Mouse (Mus musculus): ENCODE data around the gene Acot2. TPM values are rescaled to one million over a fixed set of nuclear protein-coding genes. Genes with fewer than 3 reads are reported as not detected.
"Not testable (repeated sequence)": the region's sequence is repeated elsewhere in the genome, so short reads cannot be mapped to it uniquely, and the experiment has no call there.

Gene Acot2
- polyA plus RNA-seq, 1 experiment from 2014 or later = 19.1 TPM

DNA sequence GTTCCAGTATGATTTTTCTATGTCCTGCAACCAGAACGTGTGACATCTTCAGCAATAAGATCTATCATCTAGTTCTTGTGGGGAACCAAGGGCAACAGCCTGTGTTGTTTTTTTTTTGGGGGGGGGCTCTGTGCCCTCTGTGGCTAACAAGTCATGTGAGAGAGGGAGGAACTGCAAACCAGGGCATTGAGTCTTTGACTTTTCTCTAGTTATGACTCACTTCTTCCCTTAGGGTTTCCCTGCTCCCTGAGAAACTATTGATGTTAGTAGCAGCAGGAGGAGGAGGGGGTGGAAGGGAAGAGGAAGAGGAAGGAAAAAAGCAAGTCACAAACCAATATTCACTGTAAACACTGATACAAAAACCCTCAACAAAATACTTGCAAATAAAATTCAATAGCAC is 16.2 kb downstream of the Acot2 start:
- Histone ChIP-seq H3K4me1 (peaks cover 3% of the 10 kb centered on the region), H3K27ac (replicated peaks) (no peak overlapping the region), H3K27me3 (replicated peaks; ENCODE audit: low read depth, poor library complexity, severe bottlenecking) (0 out of 2 replicates have a peak, but pooled peaks cover 5% of the 10 kb centered on the region), H3K36me3 (replicated peaks) (no peaks in the 10 kb centered on the region), H3K9me3 (peaks cover 7% of the 10 kb centered on the region; the same call in 1 of the 2 replicates), H3K4me3 (no peak overlapping the region)
- no peak for DNase-seq (ENCODE audit: low spot score)
- WGBS = 86% methylated on average over 1 of the region's 1 CpGs

DNA sequence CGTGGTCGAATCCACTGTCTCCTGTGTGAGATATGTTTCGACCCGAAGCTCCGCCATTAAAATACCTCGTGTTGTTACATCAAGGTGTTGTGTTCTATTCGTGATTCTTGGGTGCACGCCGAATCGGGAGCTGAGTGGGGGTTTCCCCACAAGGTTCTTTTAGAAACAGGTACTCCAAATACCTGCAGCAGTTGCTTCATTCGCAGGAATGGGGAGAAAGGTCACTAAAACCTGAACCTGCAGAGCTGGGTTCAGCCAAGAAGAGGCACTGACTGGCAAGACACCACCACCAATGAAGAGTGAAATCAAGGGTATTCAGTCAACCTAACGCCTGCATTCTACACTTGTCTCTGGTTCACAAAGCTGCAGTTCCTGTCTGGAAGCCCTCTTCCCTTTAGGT is 20.6 kb downstream of the Acot2 start:
- no peaks in the 10 kb centered on the region for H3K36me3 ChIP-seq (replicated peaks)
- DNase-seq (ENCODE audit: low spot score) = no peak
- 0 out of 2 replicates have a peak, but pooled peaks cover 6% of the 10 kb centered on the region for H3K27me3 ChIP-seq (replicated peaks; ENCODE audit: low read depth, poor library complexity, severe bottlenecking)
- peak overlapping the region; percentile 81 for H3K27ac ChIP-seq (replicated peaks)
- H3K4me3 ChIP-seq = no peak overlapping the region
- WGBS = 90% methylated on average over 12 of the region's 12 CpGs
- H3K9me3 ChIP-seq = no peaks in the 10 kb centered on the region
- peaks cover 19% of the 10 kb centered on the region for H3K4me1 ChIP-seq

GRCm38 (mm10) chr12:84008729-84009128 is 21.1 kb downstream of the Acot2 start:
- DNase-seq (ENCODE audit: low spot score) = no peak
- WGBS = 68% methylated on average over 8 of the region's 8 CpGs
- peak overlapping the region; percentile 58 for H3K4me3 ChIP-seq
- H3K4me1 ChIP-seq = peaks cover 19% of the 10 kb centered on the region
- peak overlapping the region; percentile 81 for H3K27ac ChIP-seq (replicated peaks)
- no peaks in the 10 kb centered on the region for H3K36me3 ChIP-seq (replicated peaks)
- H3K27me3 ChIP-seq (replicated peaks; ENCODE audit: low read depth, poor library complexity, severe bottlenecking) = 0 out of 2 replicates have a peak, but pooled peaks cover 6% of the 10 kb centered on the region
- no peaks in the 10 kb centered on the region for H3K9me3 ChIP-seq

GRCm38 (mm10) chr12:84009171-84009965 is 21.7 kb downstream of the Acot2 start, which contains the start of gene Acot1:
Gene Acot1, plus strand, starts transcription at chr12:84009490.
- peaks cover 19% of the 10 kb centered on the region for H3K4me1 ChIP-seq
- peak within 1 kb of the TSS; percentile 81 for H3K27ac ChIP-seq (replicated peaks)
- 1% methylated on average over 70 of the region's 70 CpGs for WGBS
- H3K27me3 ChIP-seq (replicated peaks; ENCODE audit: low read depth, poor library complexity, severe bottlenecking); H3K9me3 ChIP-seq; H3K36me3 ChIP-seq (replicated peaks): not testable (repeated sequence)
- H3K4me3 ChIP-seq = peak within 1 kb of the TSS; percentile 58
- peak; percentile 82 for DNase-seq (ENCODE audit: low spot score)

DNA sequence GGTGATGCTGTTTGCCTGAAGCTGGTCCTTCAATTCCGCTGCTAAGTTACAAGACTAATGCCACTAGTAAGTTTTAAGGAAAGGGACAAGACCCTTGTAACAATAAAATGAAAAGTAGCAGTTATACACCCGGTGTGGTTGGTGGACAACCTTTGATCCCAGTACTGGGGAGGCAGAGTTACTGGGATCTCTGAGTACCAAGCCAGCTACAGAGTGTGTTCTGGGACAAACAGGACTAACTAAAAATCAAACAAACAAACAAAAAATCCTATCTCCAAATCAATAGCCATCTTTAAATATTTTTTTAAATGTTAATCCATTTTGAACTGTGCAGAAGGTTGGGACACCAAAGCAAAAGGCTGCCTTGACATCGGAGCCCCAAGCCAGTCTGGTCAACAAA is 22.5 kb downstream of the Acot2 start:
- H3K27me3 ChIP-seq (replicated peaks; ENCODE audit: low read depth, poor library complexity, severe bottlenecking) = 0 out of 2 replicates have a peak, but pooled peaks cover 6% of the 10 kb centered on the region
- no peak overlapping the region for H3K27ac ChIP-seq (replicated peaks)
- H3K9me3 ChIP-seq = no peaks in the 10 kb centered on the region
- WGBS = 85% methylated on average over 3 of the region's 3 CpGs
- no peak for DNase-seq (ENCODE audit: low spot score)
- peaks cover 19% of the 10 kb centered on the region for H3K4me1 ChIP-seq
- peaks cover 2% of the 10 kb centered on the region for H3K36me3 ChIP-seq (replicated peaks)
- peak overlapping the region; percentile 58 for H3K4me3 ChIP-seq

- Histone ChIP-seq H3K27me3 (replicated peaks; ENCODE audit: low read depth, poor library complexity, severe bottlenecking) (0 out of 2 replicates have a peak, but pooled peaks cover 6% of the 10 kb centered on the region), H3K9me3 (no peaks in the 10 kb centered on the region), H3K27ac (replicated peaks) (no peak overlapping the region), H3K4me3 (peak overlapping the region; percentile 22; the same call in 1 of the 2 replicates), H3K4me1 (peaks cover 19% of the 10 kb centered on the region), H3K36me3 (replicated peaks) (peaks cover 9% of the 10 kb centered on the region)
- DNase-seq (ENCODE audit: low spot score) = peak; percentile 43
- 58% methylated on average over 12 of the region's 12 CpGs for WGBS
These were observed 23.8 kb downstream of the Acot2 start for GRCm38 (mm10) chr12:84011251-84012040.

DNA sequence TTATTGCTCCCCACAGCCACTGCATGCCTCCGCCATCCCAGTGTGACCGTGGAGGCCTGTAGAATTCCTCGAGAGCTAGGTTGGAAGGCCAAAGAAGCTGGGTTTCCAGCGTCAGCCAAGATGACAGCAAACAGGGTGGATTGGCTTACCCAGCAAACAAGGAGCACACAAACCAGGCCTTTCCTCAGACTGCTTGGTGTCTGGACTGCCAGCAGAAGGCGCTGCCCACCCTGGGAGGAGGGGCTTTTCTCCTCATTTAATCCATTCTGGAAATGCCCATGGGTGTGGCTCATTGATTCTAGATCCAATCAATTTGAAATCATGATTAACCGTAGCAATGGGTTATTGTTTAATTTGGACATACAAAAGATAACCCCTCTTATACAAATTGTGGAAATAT is 25.5 kb downstream of the Acot2 start:
- Histone ChIP-seq H3K4me1 (peaks cover 19% of the 10 kb centered on the region), H3K27ac (replicated peaks) (no peak overlapping the region), H3K4me3 (no peak overlapping the region), H3K27me3 (replicated peaks; ENCODE audit: low read depth, poor library complexity, severe bottlenecking) (0 out of 2 replicates have a peak, but pooled peaks cover 6% of the 10 kb centered on the region), H3K36me3 (replicated peaks) (peaks cover 17% of the 10 kb centered on the region), H3K9me3 (no peaks in the 10 kb centered on the region)
- WGBS = 73% methylated on average over 6 of the region's 6 CpGs
- no peak for DNase-seq (ENCODE audit: low spot score)

- 0 out of 2 replicates have a peak, but pooled peaks cover 2% of the 10 kb centered on the region for H3K27me3 ChIP-seq (replicated peaks; ENCODE audit: low read depth, poor library complexity, severe bottlenecking)
- peaks cover 17% of the 10 kb centered on the region for H3K36me3 ChIP-seq (replicated peaks)
- peaks cover 18% of the 10 kb centered on the region for H3K4me1 ChIP-seq
- no peaks in the 10 kb centered on the region for H3K9me3 ChIP-seq
- H3K27ac ChIP-seq (replicated peaks) = no peak overlapping the region
- WGBS = 94% methylated on average over 7 of the region's 7 CpGs
- no peak overlapping the region for H3K4me3 ChIP-seq
- no peak for DNase-seq (ENCODE audit: low spot score)
These were observed 26.0 kb downstream of the Acot2 start for GRCm38 (mm10) chr12:84013701-84014100.

DNA sequence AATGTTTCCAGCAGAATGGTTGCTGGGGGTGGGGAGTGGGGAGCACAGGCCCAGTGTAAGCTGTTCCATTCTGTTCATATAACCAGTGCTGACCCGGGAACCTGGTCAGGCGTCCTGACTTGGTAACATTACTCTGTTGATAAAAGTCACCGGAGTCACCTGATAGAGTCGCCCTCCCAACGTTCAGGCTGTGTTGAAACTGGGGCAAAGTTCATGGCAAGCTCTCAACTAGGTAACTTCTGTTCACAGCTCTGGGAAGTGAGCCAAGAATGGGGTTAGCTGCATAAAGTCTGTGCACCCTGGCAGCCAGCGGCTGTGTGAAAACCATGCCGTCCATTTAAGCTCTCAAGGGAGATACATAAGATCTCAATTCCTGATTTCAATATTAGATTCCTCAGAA is 32.9 kb downstream of the Acot2 start:
- H3K27ac ChIP-seq (replicated peaks); H3K4me3 ChIP-seq; H3K9me3 ChIP-seq; H3K27me3 ChIP-seq (replicated peaks; ENCODE audit: low read depth, poor library complexity, severe bottlenecking); H3K4me1 ChIP-seq; DNase-seq (ENCODE audit: low spot score): not testable (repeated sequence)
- 84% methylated on average over 7 of the region's 7 CpGs for WGBS
- H3K36me3 ChIP-seq (replicated peaks) = peaks cover 12% of the 10 kb centered on the region

GRCm38 (mm10) chr12:84022266-84022665 is 34.6 kb downstream of the Acot2 start:
- H3K9me3 ChIP-seq; H3K4me1 ChIP-seq; H3K36me3 ChIP-seq (replicated peaks); H3K27me3 ChIP-seq (replicated peaks; ENCODE audit: low read depth, poor library complexity, severe bottlenecking); DNase-seq (ENCODE audit: low spot score); H3K4me3 ChIP-seq; H3K27ac ChIP-seq (replicated peaks): not testable (repeated sequence)
- WGBS = 89% methylated on average over 4 of the region's 4 CpGs

DNA sequence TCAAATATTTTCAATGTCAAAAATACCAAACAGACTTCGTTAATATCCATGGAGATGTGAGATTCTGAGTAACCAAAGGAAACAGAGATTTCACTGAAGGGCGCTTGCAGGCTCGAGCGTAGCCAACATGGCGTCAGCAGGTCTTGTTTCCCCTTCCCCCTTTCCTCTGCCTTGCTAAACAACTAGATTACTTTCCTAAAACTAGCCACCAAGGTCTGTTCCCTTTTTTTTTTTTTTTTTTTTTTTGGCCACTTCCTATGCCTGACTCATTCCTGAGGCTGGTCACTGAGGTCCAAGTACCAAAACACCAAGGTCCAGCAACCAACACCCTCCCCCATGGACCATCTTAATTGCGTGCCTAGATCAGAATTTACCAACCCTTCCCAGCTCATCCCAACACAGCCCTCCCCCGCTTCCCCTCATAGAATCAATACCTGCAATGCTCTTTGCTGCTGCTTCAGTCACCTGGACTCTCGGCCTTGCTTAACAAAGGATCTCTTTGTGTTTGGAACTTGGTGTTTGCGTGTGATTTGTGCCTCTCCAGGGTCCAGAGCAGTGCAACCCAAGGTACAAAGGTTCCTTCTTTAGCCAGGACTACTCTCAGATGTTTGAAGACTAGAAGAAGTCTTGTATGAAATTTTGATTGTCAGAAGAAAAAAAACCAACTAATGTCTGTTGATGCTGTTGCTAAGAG is 35.5 kb downstream of the Acot2 start:
- WGBS = 78% methylated on average over 9 of the region's 9 CpGs
- H3K27ac ChIP-seq (replicated peaks) = no peak overlapping the region
- no peaks in the 10 kb centered on the region for H3K9me3 ChIP-seq
- H3K4me1 ChIP-seq = no peaks in the 10 kb centered on the region
- no peak for DNase-seq (ENCODE audit: low spot score)
- no peak overlapping the region for H3K4me3 ChIP-seq
- H3K36me3 ChIP-seq (replicated peaks) = no peaks in the 10 kb centered on the region; the same call in 1 of the 2 replicates
- H3K27me3 ChIP-seq (replicated peaks; ENCODE audit: low read depth, poor library complexity, severe bottlenecking) = no peaks in the 10 kb centered on the region

GRCm38 (mm10) chr12:84025888-84026287 is 38.2 kb downstream of the Acot2 start:
- DNase-seq (ENCODE audit: low spot score) = no peak
- H3K4me3 ChIP-seq = no peak overlapping the region
- 93% methylated on average over 7 of the region's 7 CpGs for WGBS
- no peaks in the 10 kb centered on the region for H3K27me3 ChIP-seq (replicated peaks; ENCODE audit: low read depth, poor library complexity, severe bottlenecking)
- H3K27ac ChIP-seq (replicated peaks) = no peak overlapping the region
- no peaks in the 10 kb centered on the region for H3K4me1 ChIP-seq
- H3K9me3 ChIP-seq = no peaks in the 10 kb centered on the region
- no peaks in the 10 kb centered on the region for H3K36me3 ChIP-seq (replicated peaks)

Measured in embryonic facial prominence, embryonic 10.5 days (tissue).